Mouse (Mus musculus) hematopoietic stem cell, adult 5-6 weeks (primary cell): ENCODE measurements around the gene Sectm1b. TPM values are rescaled to one million over a fixed set of nuclear protein-coding genes. Genes with fewer than 3 reads are reported as not detected.

ENCODE experiments used
- ATAC-seq, 2 experiments: fragments of 125-278 bp in 1 of 2; replicated peaks in 1 of 2; 2 replicates each; pipeline ENCODE4 v1.8.0; 2016 to 2017; ENCODE audit warnings: inconsistent platforms in 2 of 2, mild to moderate bottlenecking in 2 of 2, moderate number of reproducible peaks in 2 of 2, low read depth in 1 of 2, moderate TSS enrichment in 1 of 2; ENCODE audit not compliant: low FRiP score in 2 of 2, poor library complexity in 2 of 2, severe bottlenecking in 2 of 2, insufficient read depth in 1 of 2, low TSS enrichment in 1 of 2
- total RNA-seq: library from RNA; stranded (forward); fragments of 172-1452, 232-1000 nt; gene quantifications from 2 replicates; pipeline ENCODE4 v1.2.3, GENCODE M21; 2017

Gene Sectm1b
- total RNA-seq, 1 experiment from 2014 or later = not detected

DNA sequence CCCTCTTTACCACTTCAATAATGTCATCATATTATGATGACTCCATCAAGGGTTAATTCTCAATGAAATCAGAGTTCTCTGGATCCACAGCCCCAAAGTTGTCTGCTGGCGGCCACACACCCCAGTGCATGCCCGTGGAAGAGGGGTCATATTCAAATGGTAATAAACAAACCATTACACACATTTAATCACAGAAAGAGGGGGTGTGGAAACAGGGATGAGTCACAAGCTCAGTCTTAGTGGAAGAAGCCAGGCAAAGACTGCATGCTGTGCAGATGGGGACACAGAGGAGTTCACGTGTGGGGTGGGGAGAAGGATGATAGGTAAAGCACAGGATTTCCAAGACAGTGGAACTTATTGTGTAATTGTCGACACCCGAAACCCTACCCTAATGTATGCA is 59.1 kb downstream of the Sectm1b start:
- no peak for ATAC-seq

Other genes with a start within 250 kb of the Sectm1b start
- 26.1 and 46.4 TPM in 2 replicates for gene Fasn, start 239.0 kb downstream of the Sectm1b start, total RNA-seq
- gene Ccdc57, start 130.7 kb downstream of the Sectm1b start, total RNA-seq = 9.2 and 10.0 TPM in 2 replicates
- gene Slc16a3, start 115.1 kb downstream of the Sectm1b start, total RNA-seq = 2.0 and 8.8 TPM in 2 replicates
- gene Csnk1d, start 72.2 kb downstream of the Sectm1b start, total RNA-seq = 97.6 and 158 TPM in 2 replicates
- gene Cd7, start 24.2 kb downstream of the Sectm1b start, total RNA-seq = 2.5 and 3.2 TPM in 2 replicates
- 0.50 TPM in 1 of 2 replicates, not detected in the other for gene Sectm1a, start 17.7 kb upstream of the Sectm1b start, total RNA-seq
- gene Tex19.2, start 55.1 kb upstream of the Sectm1b start, total RNA-seq = not detected in 2 replicates
- not detected in 2 replicates for gene Tex19.1, start 82.6 kb upstream of the Sectm1b start, total RNA-seq
- not detected in 2 replicates for gene Uts2r, start 96.7 kb upstream of the Sectm1b start, total RNA-seq
- 9.6 and 12.0 TPM in 2 replicates for gene Hexdc, start 140.9 kb upstream of the Sectm1b start, total RNA-seq
- gene Ogfod3, start 141.1 kb upstream of the Sectm1b start, total RNA-seq = 3.6 and 10.6 TPM in 2 replicates
- 26.7 and 47.8 TPM in 2 replicates for gene Cybc1, start 165.8 kb upstream of the Sectm1b start, total RNA-seq
- gene Narf, start 173.7 kb upstream of the Sectm1b start, total RNA-seq = 27.1 and 28.9 TPM in 2 replicates
- gene Foxk2, start 196.4 kb upstream of the Sectm1b start, total RNA-seq = 20.8 and 34.6 TPM in 2 replicates